Mouse (Mus musculus) forebrain, embryonic 12.5 days (tissue): ENCODE data around the gene Hrh1. TPM values are rescaled to one million over a fixed set of nuclear protein-coding genes. Genes with fewer than 3 reads are reported as not detected.

Experiments used
- ATAC-seq: fragments of 200-750 bp; cut with Nextera tagmentation; 2 replicates; pipeline ENCODE4 v1.8.0; 2017; ENCODE audit warnings: moderate TSS enrichment; ENCODE audit not compliant: low FRiP score
- H3K27ac ChIP-seq: fragments of 300-500 bp; sonication (generic); 2 replicates; pipeline ENCODE4 v1.5.1; 2016; ENCODE audit warnings: mild to moderate bottlenecking
- H3K27me3 ChIP-seq: fragments of 300-500 bp; sonication (generic); 2 replicates; pipeline ENCODE4 v1.6.1; 2016; ENCODE audit warnings: mild to moderate bottlenecking
- H3K36me3 ChIP-seq: fragments of 300-500 bp; sonication (generic); replicated peaks from 2 replicates; pipeline ENCODE4 v1.6.1; 2016; ENCODE audit warnings: mild to moderate bottlenecking
- H3K4me1 ChIP-seq: fragments of 300-500 bp; sonication (generic); 2 replicates; pipeline ENCODE4 v1.6.1; 2016
- H3K4me2 ChIP-seq: fragments of 300-500 bp; sonication (generic); 2 replicates; pipeline ENCODE4 v1.6.1; 2016; ENCODE audit warnings: mild to moderate bottlenecking, moderate library complexity
- H3K4me3 ChIP-seq: fragments of 300-500 bp; sonication (generic); replicated peaks from 2 replicates; pipeline ENCODE4 v1.5.1; 2016; ENCODE audit warnings: mild to moderate bottlenecking
- H3K9ac ChIP-seq: fragments of 300-500 bp; sonication (generic); 2 replicates; pipeline ENCODE4 v1.6.1; 2016; ENCODE audit warnings: mild to moderate bottlenecking
- H3K9me3 ChIP-seq: fragments of 300-500 bp; sonication (generic); 2 replicates; pipeline ENCODE4 v1.6.1; 2016
- WGBS: fragments of 180-500 bp; shearing (Covaris S2); methylation state at CpG from one replicate; pipeline ENCODE4 v1.1.7; 2016; 5-methylcytosine and 5-hydroxymethylcytosine counted together
- polyA plus RNA-seq: library from polyadenylated mRNA; unstranded; fragments of >200 nt; fragmentation: Nextera tagmentation; extraction: Ambion mirVana; gene quantifications from 2 replicates; pipeline ENCODE4 v1.2.1, GENCODE M21; 2016

Hrh1 gene
- 0.15 and 0.23 TPM in 2 replicates for polyA plus RNA-seq

GRCm38 (mm10) chr6:114397691-114398217, at the start of gene Hrh1:
Gene Hrh1 (plus strand): TSS chr6:114397936.
- peak within 1 kb of the TSS; percentile 59 for H3K4me3 ChIP-seq
- H3K36me3 ChIP-seq: no peaks in the 10 kb centered on the region
- peak within 1 kb of the TSS; percentile 99 for H3K4me2 ChIP-seq
- ATAC-seq: peak; percentile 80
- under 1% methylated on average over 53 of the region's 56 CpGs for WGBS
- H3K27me3 ChIP-seq: peaks cover 71% of the 10 kb centered on the region
- H3K9ac ChIP-seq: peak within 1 kb of the TSS; percentile 50
- peaks cover 25% of the 10 kb centered on the region for H3K4me1 ChIP-seq
- H3K9me3 ChIP-seq: 0 out of 2 replicates have a peak, but pooled peaks cover 6% of the 10 kb centered on the region
- H3K27ac ChIP-seq: no peak within 1 kb of the TSS

- no peak for ATAC-seq
- no peaks in the 10 kb centered on the region for H3K9me3 ChIP-seq
- H3K36me3 ChIP-seq: no peaks in the 10 kb centered on the region
- WGBS: 84% methylated on average over 4 of the region's 4 CpGs
- H3K9ac ChIP-seq: no peak overlapping the region
- no peak overlapping the region for H3K4me3 ChIP-seq
- no peak overlapping the region for H3K4me2 ChIP-seq
- 0 out of 2 replicates have a peak, but pooled peaks cover 3% of the 10 kb centered on the region for H3K4me1 ChIP-seq
- H3K27me3 ChIP-seq: no peaks in the 10 kb centered on the region
- H3K27ac ChIP-seq: no peak overlapping the region
Measured at GRCm38 (mm10) chr6:114354635-114355034, 43.1 kb upstream of the Hrh1 start.

- 0 out of 2 replicates have a peak, but pooled peaks cover 3% of the 10 kb centered on the region for H3K4me1 ChIP-seq
- ATAC-seq: no peak
- H3K27ac ChIP-seq: no peak overlapping the region
- no peaks in the 10 kb centered on the region for H3K9me3 ChIP-seq
- H3K9ac ChIP-seq: no peak overlapping the region
- H3K36me3 ChIP-seq: no peaks in the 10 kb centered on the region
- H3K27me3 ChIP-seq: no peaks in the 10 kb centered on the region
- H3K4me3 ChIP-seq: no peak overlapping the region
- WGBS: 80% methylated on average over 3 of the region's 3 CpGs
- H3K4me2 ChIP-seq: no peak overlapping the region
Measured at GRCm38 (mm10) chr6:114358171-114358570, 39.6 kb upstream of the Hrh1 start.

GRCm38 (mm10) chr6:114362355-114362754, 35.4 kb upstream of the Hrh1 start:
- Histone ChIP-seq H3K27ac (no peak overlapping the region), H3K4me2 (no peak overlapping the region), H3K27me3 (no peaks in the 10 kb centered on the region), H3K4me1 (0 out of 2 replicates have a peak, but pooled peaks cover 3% of the 10 kb centered on the region), H3K36me3 (no peaks in the 10 kb centered on the region), H3K4me3 (no peak overlapping the region), H3K9me3 (no peaks in the 10 kb centered on the region), H3K9ac (no peak overlapping the region)
- WGBS: 75% methylated on average over 4 of the region's 4 CpGs
- ATAC-seq: no peak

GRCm38 (mm10) chr6:114363740-114364139, 34.0 kb upstream of the Hrh1 start:
- 83% methylated on average over 8 of the region's 8 CpGs for WGBS
- no peaks in the 10 kb centered on the region for H3K4me1 ChIP-seq
- no peak overlapping the region for H3K9ac ChIP-seq
- no peak for ATAC-seq
- no peaks in the 10 kb centered on the region for H3K27me3 ChIP-seq
- H3K9me3 ChIP-seq: no peaks in the 10 kb centered on the region
- no peak overlapping the region for H3K27ac ChIP-seq
- H3K4me3 ChIP-seq: no peak overlapping the region
- no peak overlapping the region for H3K4me2 ChIP-seq
- no peaks in the 10 kb centered on the region for H3K36me3 ChIP-seq

- Histone ChIP-seq H3K27me3 (no peaks in the 10 kb centered on the region), H3K27ac (no peak overlapping the region), H3K4me1 (no peaks in the 10 kb centered on the region), H3K9me3 (no peaks in the 10 kb centered on the region), H3K4me2 (no peak overlapping the region), H3K36me3 (no peaks in the 10 kb centered on the region), H3K4me3 (no peak overlapping the region), H3K9ac (no peak overlapping the region)
- ATAC-seq: no peak
- whole genome bisulfite sequencing: 81% methylated on average over 5 of the region's 5 CpGs
Measured at GRCm38 (mm10) chr6:114364734-114365133, 33.0 kb upstream of the Hrh1 start.

GRCm38 (mm10) chr6:114366191-114366590, 31.5 kb upstream of the Hrh1 start:
- no peak for ATAC-seq
- H3K9me3 ChIP-seq: no peaks in the 10 kb centered on the region
- 71% methylated on average over 5 of the region's 5 CpGs for WGBS
- no peak overlapping the region for H3K27ac ChIP-seq
- no peak overlapping the region for H3K9ac ChIP-seq
- no peaks in the 10 kb centered on the region for H3K36me3 ChIP-seq
- no peak overlapping the region for H3K4me2 ChIP-seq
- H3K4me1 ChIP-seq: no peaks in the 10 kb centered on the region
- no peaks in the 10 kb centered on the region for H3K27me3 ChIP-seq
- H3K4me3 ChIP-seq: no peak overlapping the region

GRCm38 (mm10) chr6:114367681-114368080, 30.1 kb upstream of the Hrh1 start:
- Histone ChIP-seq H3K9ac (no peak overlapping the region), H3K4me2 (no peak overlapping the region), H3K27ac (no peak overlapping the region), H3K4me1 (no peaks in the 10 kb centered on the region), H3K27me3 (no peaks in the 10 kb centered on the region; the same call in 1 of the 2 replicates), H3K9me3 (no peaks in the 10 kb centered on the region), H3K4me3 (no peak overlapping the region), H3K36me3 (no peaks in the 10 kb centered on the region)
- WGBS: 77% methylated on average over 6 of the region's 6 CpGs
- no peak for ATAC-seq

GRCm38 (mm10) chr6:114368196-114368595, 29.5 kb upstream of the Hrh1 start:
- Histone ChIP-seq H3K9ac (no peak overlapping the region), H3K4me3 (no peak overlapping the region), H3K4me1 (no peaks in the 10 kb centered on the region), H3K27ac (no peak overlapping the region), H3K9me3 (no peaks in the 10 kb centered on the region), H3K27me3 (no peaks in the 10 kb centered on the region; the same call in 1 of the 2 replicates), H3K36me3 (no peaks in the 10 kb centered on the region), H3K4me2 (no peak overlapping the region)
- ATAC-seq: no peak
- 80% methylated on average over 6 of the region's 6 CpGs for WGBS

- Histone ChIP-seq H3K27me3 (no peaks in the 10 kb centered on the region; the same call in 1 of the 2 replicates), H3K9ac (no peak overlapping the region), H3K4me1 (no peaks in the 10 kb centered on the region), H3K4me3 (no peak overlapping the region), H3K9me3 (no peaks in the 10 kb centered on the region), H3K4me2 (no peak overlapping the region), H3K27ac (no peak overlapping the region), H3K36me3 (no peaks in the 10 kb centered on the region)
- ATAC-seq: no peak
- 88% methylated on average over 7 of the region's 7 CpGs for WGBS
Measured at GRCm38 (mm10) chr6:114372741-114373140, 25.0 kb upstream of the Hrh1 start.

- Histone ChIP-seq H3K36me3 (no peaks in the 10 kb centered on the region), H3K9ac (no peak overlapping the region), H3K9me3 (no peaks in the 10 kb centered on the region), H3K27ac (no peak overlapping the region), H3K4me3 (no peak overlapping the region), H3K4me1 (no peaks in the 10 kb centered on the region), H3K27me3 (no peaks in the 10 kb centered on the region), H3K4me2 (no peak overlapping the region)
- WGBS: 76% methylated on average over 3 of the region's 3 CpGs
- no peak for ATAC-seq
Measured at GRCm38 (mm10) chr6:114380872-114381271, 16.9 kb upstream of the Hrh1 start.

GRCm38 (mm10) chr6:114387320-114387719, 10.4 kb upstream of the Hrh1 start:
- no peaks in the 10 kb centered on the region for H3K4me1 ChIP-seq
- H3K27ac ChIP-seq: no peak overlapping the region
- H3K9me3 ChIP-seq: no peaks in the 10 kb centered on the region
- H3K36me3 ChIP-seq: no peaks in the 10 kb centered on the region
- H3K9ac ChIP-seq: no peak overlapping the region
- H3K4me2 ChIP-seq: no peak overlapping the region
- no peak overlapping the region for H3K4me3 ChIP-seq
- 81% methylated on average over 6 of the region's 6 CpGs for WGBS
- peaks cover 1% of the 10 kb centered on the region; the same call in 1 of the 2 replicates for H3K27me3 ChIP-seq
- ATAC-seq: no peak

GRCm38 (mm10) chr6:114387855-114388254, 9.9 kb upstream of the Hrh1 start:
- Histone ChIP-seq H3K27me3 (peaks cover 7% of the 10 kb centered on the region; the same call in 1 of the 2 replicates), H3K4me1 (no peaks in the 10 kb centered on the region), H3K27ac (no peak overlapping the region), H3K36me3 (no peaks in the 10 kb centered on the region), H3K9ac (no peak overlapping the region), H3K9me3 (no peaks in the 10 kb centered on the region), H3K4me3 (no peak overlapping the region), H3K4me2 (no peak overlapping the region)
- 74% methylated on average over 4 of the region's 4 CpGs for WGBS
- no peak for ATAC-seq
